Mouse (Mus musculus) ZHBTc4 (cell line): ENCODE measurements at regions not wholly inside any gene's neighbourhood (a gene's known extent, or its start where the extent isn't known, plus 50 kb on each side); places are given as distances from the start of the nearest gene placed in this dataset.
"Not testable (repeated sequence)": the region's sequence is repeated elsewhere in the genome, so short reads cannot be mapped to it uniquely, and the experiment has no call there.

Experiments
- DNase-seq: peaks from one replicate; pipeline ENCODE4 v3.0.0-alpha.2; 2011; ENCODE audit warnings: low read depth, low spot score

- peak; percentile 82 for DNase-seq
These were observed 59.5 kb upstream of the Zbtb18 start for GRCm38 (mm10) chr1:177382596-177383190.

GRCm38 (mm10) chr1:177382147-177382546, 60.0 kb upstream of the Zbtb18 start:
- no peak for DNase-seq

GRCm38 (mm10) chr1:177378112-177378511, 64.0 kb upstream of the Zbtb18 start:
- DNase-seq = no peak

- DNase-seq = no peak
These were observed 68.8 kb upstream of the Zbtb18 start for GRCm38 (mm10) chr1:177373226-177373825.

GRCm38 (mm10) chr1:177372066-177372465, 70.1 kb upstream of the Zbtb18 start:
- DNase-seq = no peak

GRCm38 (mm10) chr1:177367864-177368610, 74.1 kb upstream of the Zbtb18 start:
- DNase-seq = no peak

GRCm38 (mm10) chr1:177366914-177367313, 75.2 kb upstream of the Zbtb18 start:
- no peak for DNase-seq

GRCm38 (mm10) chr1:177366475-177366874, 75.7 kb upstream of the Zbtb18 start:
- DNase-seq = no peak

GRCm38 (mm10) chr1:177364355-177364754, 77.8 kb upstream of the Zbtb18 start:
- DNase-seq = no peak

- DNase-seq = no peak
These were observed 79.8 kb upstream of the Zbtb18 start for GRCm38 (mm10) chr1:177362398-177362797.

GRCm38 (mm10) chr1:177348400-177349092, 90.5 kb upstream of the Akt3 start:
- DNase-seq = no peak

GRCm38 (mm10) chr1:177347208-177347607, 89.2 kb upstream of the Akt3 start:
- DNase-seq = no peak

GRCm38 (mm10) chr1:177346540-177346939, 88.5 kb upstream of the Akt3 start:
- DNase-seq = no peak

- no peak for DNase-seq
These were observed 87.5 kb upstream of the Akt3 start for GRCm38 (mm10) chr1:177345540-177345939.

- DNase-seq = no peak
These were observed 85.9 kb upstream of the Akt3 start for GRCm38 (mm10) chr1:177343949-177344348.

GRCm38 (mm10) chr1:177343121-177343520, 85.1 kb upstream of the Akt3 start:
- no peak for DNase-seq

GRCm38 (mm10) chr1:177340232-177340631, 82.2 kb upstream of the Akt3 start:
- no peak for DNase-seq

- not testable (repeated sequence) for DNase-seq
These were observed 81.3 kb upstream of the Akt3 start for GRCm38 (mm10) chr1:177339207-177339787.

GRCm38 (mm10) chr1:177338466-177339206, 80.6 kb upstream of the Akt3 start:
- peak; percentile 46 for DNase-seq

GRCm38 (mm10) chr1:177337756-177338155, 79.8 kb upstream of the Akt3 start:
- DNase-seq = no peak

- no peak for DNase-seq
These were observed 79.1 kb upstream of the Akt3 start for GRCm38 (mm10) chr1:177337141-177337540.
